Mouse (Mus musculus) liver, adult 2 months (tissue): ENCODE measurements around the gene Kank3. TPM values are rescaled to one million over a fixed set of nuclear protein-coding genes. Genes with fewer than 3 reads are reported as not detected.

ENCODE experiments used
- DNase-seq: peaks from one replicate; pipeline ENCODE4 v3.0.0-alpha.2; 2011; ENCODE audit warnings: low read depth, low spot score; ENCODE audit errors: extremely low read depth
- H3K27ac ChIP-seq: fragments of 200-500 bp; replicated peaks from 2 replicates; pipeline ENCODE4 v1.5.1; 2012; ENCODE audit warnings: low read depth, mild to moderate bottlenecking, control low read depth, inconsistent platforms, low read length; ENCODE audit not compliant: insufficient read depth
- H3K27me3 ChIP-seq: fragments of 200-500 bp; 2 replicates; pipeline ENCODE4 v1.6.1; 2012; ENCODE audit warnings: mild to moderate bottlenecking, moderate library complexity, low read length, inconsistent platforms; ENCODE audit not compliant: control insufficient read depth, insufficient read depth
- H3K36me3 ChIP-seq: fragments of 200-500 bp; 2 replicates; pipeline ENCODE4 v1.6.1; 2012; ENCODE audit warnings: low read length, inconsistent platforms; ENCODE audit not compliant: control insufficient read depth, insufficient read depth
- H3K4me1 ChIP-seq: fragments of 200-500 bp; 2 replicates; pipeline ENCODE4 v1.6.1; 2011; ENCODE audit warnings: low read length; ENCODE audit not compliant: control insufficient read depth, insufficient read depth
- H3K4me3 ChIP-seq: fragments of 200-500 bp; 2 replicates; pipeline ENCODE4 v1.5.1; 2011; ENCODE audit warnings: low read depth, mild to moderate bottlenecking, control low read depth, low read length, moderate library complexity; ENCODE audit not compliant: insufficient read depth
- H3K79me2 ChIP-seq: fragments of 200-500 bp; 2 replicates; pipeline ENCODE4 v1.6.1; 2012; ENCODE audit warnings: inconsistent platforms, mild to moderate bottlenecking, low read length, moderate library complexity; ENCODE audit not compliant: control insufficient read depth, insufficient read depth
- H3K9ac ChIP-seq: fragments of 200-500 bp; 2 replicates; pipeline ENCODE4 v1.6.1; 2012; ENCODE audit warnings: low read depth, mild to moderate bottlenecking, control low read depth, inconsistent platforms, low read length
- CTCF ChIP-seq: fragments of 200-500 bp; IDR thresholded peaks from 2 replicates; pipeline ENCODE4 v1.5.1; 2011; ENCODE audit warnings: low read depth, low read length, control low read depth
- POLR2A ChIP-seq: fragments of 200-500 bp; IDR thresholded peaks from 2 replicates; pipeline ENCODE4 v1.6.1; 2011; ENCODE audit warnings: low read length, control low read depth; ENCODE audit not compliant: insufficient read depth; ENCODE audit errors: extremely low read depth
- WGBS: fragments of 180-500 bp; shearing (Covaris S2); methylation state at CpG from one replicate; pipeline ENCODE4 v1.1.7; 2018; 5-methylcytosine and 5-hydroxymethylcytosine counted together
- polyA plus RNA-seq: library from polyadenylated mRNA; depleted of rRNA; stranded (reverse); fragments of >200 nt; gene quantifications from 2 replicates; pipeline ENCODE4 v1.2.3, GENCODE M21; 2012
- total RNA-seq: library from RNA; depleted of rRNA; stranded (reverse); fragments of >200 nt; gene quantifications from 2 replicates; pipeline ENCODE4 v1.2.3, GENCODE M21; 2014

Kank3 gene
- total and polyA plus RNA-seq, 2 experiments: 6.0 to 13.4 TPM

DNA sequence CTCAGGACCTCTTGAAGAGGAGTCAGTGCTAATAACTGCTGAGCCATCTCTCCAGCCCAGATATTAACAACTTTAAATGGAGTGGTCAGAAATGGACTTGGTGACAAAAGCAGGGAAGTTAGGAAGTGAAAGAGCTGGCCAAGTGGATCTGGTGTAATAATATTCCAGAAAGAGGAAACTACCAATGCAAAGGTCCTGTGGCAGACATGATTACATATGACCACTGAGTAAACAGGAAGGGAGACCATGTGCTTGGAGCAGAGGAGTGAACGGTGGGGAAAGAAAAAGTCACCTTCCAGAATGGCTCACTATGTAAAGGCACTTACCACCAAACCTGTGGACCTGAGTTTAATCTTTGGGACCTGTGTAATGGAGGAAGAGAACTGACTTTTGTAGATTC lies 11.0 kb upstream of the Kank3 start:
- Histone ChIP-seq H3K27ac (no peak overlapping the region), H3K27me3 (no peaks in the 10 kb centered on the region), H3K4me1 (peaks cover 4% of the 10 kb centered on the region), H3K79me2 (no peaks in the 10 kb centered on the region), H3K9ac (no peak overlapping the region), H3K36me3 (no peaks in the 10 kb centered on the region), H3K4me3 (no peak overlapping the region)
- no peak for TF ChIP-seq CTCF
- TF ChIP-seq POLR2A: no peak
- 66% methylated on average over 1 of the region's 1 CpGs for WGBS
- DNase-seq: no peak

DNA sequence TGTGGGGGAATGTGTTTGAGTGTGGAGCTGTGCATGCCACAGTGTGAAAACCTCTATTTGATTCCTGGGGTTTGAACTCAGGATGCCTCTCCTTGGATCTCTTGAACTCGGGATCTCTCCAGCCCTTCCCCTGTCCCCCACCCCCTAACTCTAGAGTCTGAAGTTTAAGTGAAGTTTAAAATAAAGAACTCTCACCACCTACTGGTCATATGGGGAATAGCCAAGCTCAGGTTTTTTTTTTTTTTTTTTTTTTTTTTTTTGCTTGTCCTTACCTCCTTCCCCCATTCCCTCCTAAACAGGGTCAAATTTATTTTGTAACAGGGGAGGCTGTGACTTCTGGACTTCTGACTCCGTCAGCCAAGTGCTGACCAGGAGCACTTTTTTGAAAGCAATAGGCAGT lies 8.1 kb upstream of the Kank3 start:
- Histone ChIP-seq H3K36me3 (no peaks in the 10 kb centered on the region), H3K27ac (no peak overlapping the region), H3K9ac (no peak overlapping the region), H3K4me3 (no peak overlapping the region), H3K79me2 (no peaks in the 10 kb centered on the region), H3K4me1 (peaks cover 5% of the 10 kb centered on the region), H3K27me3 (no peaks in the 10 kb centered on the region)
- peak; percentile 90 for DNase-seq
- TF ChIP-seq CTCF: peak; percentile 50
- no peak for TF ChIP-seq POLR2A
- 0% methylated on average over 2 of the region's 2 CpGs for WGBS

DNA sequence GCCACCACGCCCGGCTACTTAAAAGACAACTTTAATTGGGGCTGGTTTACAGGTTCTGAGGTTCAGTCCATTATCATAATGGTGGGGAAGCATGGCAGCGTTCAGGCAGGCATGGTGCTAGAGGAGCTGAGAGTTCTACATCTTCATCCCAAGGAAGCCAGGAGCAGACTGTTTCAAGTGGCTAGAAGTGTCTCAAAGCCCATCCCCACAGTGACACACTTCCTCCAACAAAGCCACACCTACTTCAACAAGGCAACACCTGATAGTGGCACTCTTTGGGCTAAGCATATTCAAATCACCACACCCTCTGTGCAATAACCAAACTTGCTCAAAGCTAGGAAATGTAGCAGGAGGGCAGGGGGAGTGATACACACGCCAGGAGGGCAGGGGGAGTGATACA lies 6.1 kb upstream of the Kank3 start:
- peaks cover 7% of the 10 kb centered on the region for H3K4me1 ChIP-seq
- no peaks in the 10 kb centered on the region for H3K36me3 ChIP-seq
- H3K4me3 ChIP-seq: no peak overlapping the region
- TF ChIP-seq CTCF (no peak), POLR2A (no peak)
- no peaks in the 10 kb centered on the region for H3K79me2 ChIP-seq
- H3K27me3 ChIP-seq: no peaks in the 10 kb centered on the region
- 84% methylated on average over 4 of the region's 4 CpGs for WGBS
- H3K9ac ChIP-seq: no peak overlapping the region
- DNase-seq: no peak
- no peak overlapping the region for H3K27ac ChIP-seq

- DNase-seq: no peak
- no peak overlapping the region for H3K4me3 ChIP-seq
- TF ChIP-seq CTCF (no peak), POLR2A (no peak)
- H3K4me1 ChIP-seq: peaks cover 7% of the 10 kb centered on the region
- no peaks in the 10 kb centered on the region for H3K79me2 ChIP-seq
- H3K27me3 ChIP-seq: no peaks in the 10 kb centered on the region
- no peak overlapping the region for H3K9ac ChIP-seq
- H3K27ac ChIP-seq: no peak overlapping the region
- no peaks in the 10 kb centered on the region for H3K36me3 ChIP-seq
- 79% methylated on average over 1 of the region's 1 CpGs for WGBS
Measured at GRCm38 (mm10) chr17:33804745-33805144, 5.6 kb upstream of the Kank3 start.

GRCm38 (mm10) chr17:33807181-33807888 lies 3.0 kb upstream of the Kank3 start:
- no peak for TF ChIP-seq POLR2A
- 47% methylated on average over 8 of the region's 9 CpGs for WGBS

GRCm38 (mm10) chr17:33808192-33808591 lies 2.1 kb upstream of the Kank3 start:
- Histone ChIP-seq H3K27ac (no peak overlapping the region), H3K4me3 (no peak overlapping the region), H3K4me1 (peaks cover 4% of the 10 kb centered on the region; the same call in 1 of the 2 replicates), H3K36me3 (no peaks in the 10 kb centered on the region), H3K27me3 (no peaks in the 10 kb centered on the region), H3K79me2 (no peaks in the 10 kb centered on the region), H3K9ac (no peak overlapping the region)
- DNase-seq: no peak
- 53% methylated on average over 10 of the region's 10 CpGs for WGBS
- no peak for TF ChIP-seq POLR2A
- no peak for TF ChIP-seq CTCF

More at GRCm38 (mm10) chr17:33807181-33807888, 3.0 kb upstream of the Kank3 start:
- Histone ChIP-seq H3K27me3 (no peaks in the 10 kb centered on the region), H3K9ac (no peak overlapping the region), H3K4me1 (peaks cover 7% of the 10 kb centered on the region), H3K36me3 (no peaks in the 10 kb centered on the region), H3K79me2 (no peaks in the 10 kb centered on the region), H3K4me3 (no peak overlapping the region), H3K27ac (no peak overlapping the region)
- DNase-seq: peak; percentile 79
